Mouse (Mus musculus) liver, postnatal 0 days (tissue): ENCODE measurements at regions not wholly inside any gene's neighbourhood (a gene's known extent, or its start where the extent isn't known, plus 50 kb on each side); places are given as distances from the start of the nearest gene placed in this dataset.
A peak's percentile ranks its signal among the peaks of the same experiment; 100 is the strongest.

ENCODE experiments used
- ATAC-seq: fragments of 200-750 bp; cut with Nextera tagmentation; 2 replicates; pipeline ENCODE4 v1.8.0; 2017; ENCODE audit warnings: mild to moderate bottlenecking, moderate library complexity
- DNase-seq: peaks from one replicate; pipeline ENCODE4 v3.0.0-alpha.2; 2016
- H3K27ac ChIP-seq: fragments of 300-500 bp; sonication (generic); 2 replicates; pipeline ENCODE4 v1.5.1; 2014; ENCODE audit warnings: antibody characterized with exemption, moderate library complexity, mild to moderate bottlenecking, low read depth
- H3K27me3 ChIP-seq: fragments of 300-500 bp; sonication (generic); 2 replicates; pipeline ENCODE4 v1.6.1; 2014; ENCODE audit warnings: low read length, control low read depth, mixed read lengths; ENCODE audit not compliant: insufficient read depth
- H3K36me3 ChIP-seq: fragments of 300-500 bp; sonication (generic); replicated peaks from 2 replicates; pipeline ENCODE4 v1.6.1; 2014; ENCODE audit warnings: mild to moderate bottlenecking, control low read depth, low read length, moderate library complexity, mixed read lengths; ENCODE audit not compliant: insufficient read depth
- H3K4me1 ChIP-seq: fragments of 300-500 bp; sonication (generic); 2 replicates; pipeline ENCODE4 v1.6.1; 2014; ENCODE audit warnings: antibody characterized with exemption, mild to moderate bottlenecking, control low read depth; ENCODE audit not compliant: insufficient read depth
- H3K4me2 ChIP-seq: fragments of 300-500 bp; sonication (generic); 2 replicates; pipeline ENCODE4 v1.6.1; 2014; ENCODE audit warnings: low read depth, mild to moderate bottlenecking, low read length, moderate library complexity, mixed read lengths
- H3K4me3 ChIP-seq: fragments of 300-500 bp; sonication (generic); 2 replicates; pipeline ENCODE4 v1.5.1; 2014; ENCODE audit warnings: low read depth, low read length
- H3K9ac ChIP-seq: fragments of 300-500 bp; sonication (generic); replicated peaks from 2 replicates; pipeline ENCODE4 v1.6.1; 2014; ENCODE audit warnings: mild to moderate bottlenecking, moderate library complexity
- H3K9me3 ChIP-seq: fragments of 300-500 bp; sonication (generic); 2 replicates; pipeline ENCODE4 v1.6.1; 2016; ENCODE audit warnings: mild to moderate bottlenecking, control low read depth, low read length, mixed read lengths
- CTCF ChIP-seq: sonication (generic); IDR thresholded peaks from 2 replicates; pipeline ENCODE4 v1.5.1; 2016; ENCODE audit warnings: antibody characterized with exemption, low read depth
- EP300 ChIP-seq: IDR thresholded peaks from 2 replicates; pipeline ENCODE4 v1.6.1; 2016; ENCODE audit warnings: antibody characterized with exemption, low read depth, mild to moderate bottlenecking
- WGBS: fragments of 180-500 bp; shearing (Covaris S2); extraction: QIAGEN DNeasy Blood & Tissue Kit; methylation state at CpG from one replicate; pipeline ENCODE4 v1.1.7; 2014; ENCODE audit not compliant: insufficient replicate concordance; 5-methylcytosine and 5-hydroxymethylcytosine counted together

DNA sequence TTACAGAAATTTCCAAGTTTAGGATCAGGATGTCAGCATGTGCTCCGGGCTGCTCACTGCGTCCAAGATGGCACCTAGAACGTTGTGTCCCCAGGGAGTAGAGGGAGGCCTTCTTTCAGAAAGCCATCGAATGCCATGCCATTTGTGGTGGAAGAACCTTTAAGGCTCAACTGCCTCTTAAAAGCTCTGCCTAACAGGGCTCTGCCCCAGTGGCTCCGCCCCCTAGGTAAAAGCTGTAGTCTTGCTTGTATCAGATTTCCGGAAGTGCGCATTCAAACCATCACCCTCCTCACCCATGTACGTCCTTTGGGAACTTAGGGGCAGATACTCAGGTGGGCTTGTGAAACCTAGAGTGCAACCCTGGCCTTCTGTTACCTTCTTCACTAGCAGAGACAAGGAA, 54.0 kb upstream of the Psmd7 start:
- 78% methylated on average over 8 of the region's 8 CpGs for WGBS
- Histone ChIP-seq H3K4me2 (no peak overlapping the region), H3K4me1 (no peaks in the 10 kb centered on the region), H3K4me3 (no peak overlapping the region), H3K9ac (no peak overlapping the region), H3K9me3 (no peaks in the 10 kb centered on the region), H3K36me3 (no peaks in the 10 kb centered on the region), H3K27me3 (no peaks in the 10 kb centered on the region), H3K27ac (no peak overlapping the region)
- DNase-seq, result no peak
- ATAC-seq, result no peak
- TF ChIP-seq EP300 (no peak), CTCF (no peak)

DNA sequence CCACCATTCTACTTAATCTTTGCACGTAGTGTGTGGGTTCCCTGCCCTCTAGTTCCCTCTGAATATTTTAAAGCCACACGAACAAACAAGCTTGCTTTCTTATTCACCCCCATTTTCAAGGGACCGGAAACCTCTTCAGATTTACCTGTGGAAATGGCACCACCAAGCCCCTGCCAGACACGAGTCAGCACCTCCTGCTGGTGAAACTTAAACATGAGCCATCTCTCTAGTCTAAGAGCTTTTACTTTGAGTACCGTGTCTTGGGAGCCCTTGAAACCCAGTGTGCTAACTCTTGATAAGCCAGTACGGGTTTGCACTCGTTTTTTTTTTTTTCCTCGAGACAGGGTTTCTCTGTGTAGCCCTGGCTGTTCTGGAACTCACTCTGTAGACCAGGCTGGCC, 59.7 kb upstream of the Psmd7 start:
- H3K27ac ChIP-seq, result no peak overlapping the region
- 76% methylated on average over 8 of the region's 8 CpGs for WGBS

DNA sequence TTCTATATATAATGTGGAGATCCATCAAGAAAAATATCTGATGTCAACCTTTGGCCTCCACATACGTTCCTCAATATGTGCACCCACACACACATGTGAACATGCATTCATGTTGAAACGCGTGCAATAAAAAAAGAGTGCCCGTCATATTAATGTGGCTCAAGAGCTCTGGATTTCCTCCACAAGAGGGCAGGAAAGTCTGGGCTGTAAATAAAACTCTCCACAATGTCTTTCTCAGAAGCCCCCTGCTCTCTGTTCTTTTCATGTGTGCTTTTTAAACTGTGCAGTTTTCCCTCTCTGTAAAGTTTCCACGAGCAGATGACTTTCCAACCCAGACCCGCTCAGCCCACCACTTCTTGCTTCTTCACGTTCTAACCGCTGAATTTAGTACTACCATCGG, 62.0 kb upstream of the Psmd7 start:
- H3K27ac ChIP-seq, result no peak overlapping the region
- no peaks in the 10 kb centered on the region for H3K9me3 ChIP-seq
- H3K4me2 ChIP-seq, result no peak overlapping the region
- TF ChIP-seq EP300 (no peak), CTCF (no peak)
- ATAC-seq, result no peak
- no peak overlapping the region for H3K4me3 ChIP-seq
- no peaks in the 10 kb centered on the region for H3K36me3 ChIP-seq
- H3K27me3 ChIP-seq, result no peaks in the 10 kb centered on the region
- no peak overlapping the region for H3K9ac ChIP-seq
- no peaks in the 10 kb centered on the region for H3K4me1 ChIP-seq
- DNase-seq, result no peak
- 86% methylated on average over 9 of the region's 9 CpGs for WGBS

More for the DNA sequence above, 59.7 kb upstream of the Psmd7 start:
- Histone ChIP-seq H3K4me1 (no peaks in the 10 kb centered on the region), H3K36me3 (no peaks in the 10 kb centered on the region), H3K27me3 (no peaks in the 10 kb centered on the region), H3K4me2 (no peak overlapping the region), H3K9ac (no peak overlapping the region), H3K4me3 (no peak overlapping the region), H3K9me3 (no peaks in the 10 kb centered on the region)
- TF ChIP-seq EP300, result no peak
- no peak for TF ChIP-seq CTCF
- DNase-seq, result no peak
- no peak for ATAC-seq

DNA sequence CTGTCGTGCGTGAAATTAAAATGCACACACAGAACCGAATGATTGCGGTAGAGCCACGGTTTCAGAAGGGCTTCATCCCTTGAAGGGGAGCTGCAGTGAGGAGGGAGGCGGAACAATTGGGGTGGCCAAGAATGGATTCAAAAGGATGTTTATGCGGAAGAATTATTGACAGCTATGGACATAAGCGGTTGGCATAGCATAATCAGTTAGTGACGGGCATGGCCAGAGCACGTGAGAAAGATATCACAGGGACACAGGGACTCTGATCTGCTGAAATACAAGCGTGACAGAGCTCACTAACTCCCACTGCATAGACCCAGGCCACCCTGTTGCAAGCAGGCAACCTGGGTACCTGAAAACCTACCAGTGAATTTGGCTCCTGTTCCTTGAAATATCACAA, 63.2 kb upstream of the Psmd7 start:
- TF ChIP-seq CTCF, result no peak
- TF ChIP-seq EP300, result no peak
- 84% methylated on average over 11 of the region's 11 CpGs for WGBS
- Histone ChIP-seq H3K4me3 (no peak overlapping the region), H3K4me2 (no peak overlapping the region), H3K9ac (no peak overlapping the region), H3K36me3 (no peaks in the 10 kb centered on the region), H3K9me3 (no peaks in the 10 kb centered on the region), H3K4me1 (no peaks in the 10 kb centered on the region), H3K27me3 (no peaks in the 10 kb centered on the region), H3K27ac (no peak overlapping the region)
- ATAC-seq, result no peak
- no peak for DNase-seq

DNA sequence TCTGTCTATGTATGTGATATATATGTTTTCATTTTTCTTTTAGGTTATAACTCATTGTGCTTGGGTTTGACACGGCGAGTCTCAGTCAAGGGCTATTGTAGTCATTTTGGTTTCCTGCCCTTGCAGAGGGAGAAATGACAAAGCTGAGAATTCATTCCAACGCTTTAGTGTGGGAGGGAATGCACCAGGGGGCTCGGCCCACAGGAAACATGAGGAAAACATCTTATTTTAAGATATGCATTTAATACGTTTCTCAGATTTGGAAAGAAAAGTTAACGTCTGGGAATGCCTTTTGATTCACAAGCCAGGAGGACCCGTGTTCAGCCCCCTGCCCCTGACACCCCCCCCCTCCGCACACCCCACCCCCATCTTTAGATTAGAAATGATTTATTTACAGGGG, 64.0 kb upstream of the Psmd7 start:
- no peak overlapping the region for H3K27ac ChIP-seq
- H3K9me3 ChIP-seq, result peaks cover 2% of the 10 kb centered on the region; the same call in 1 of the 2 replicates
- 57% methylated on average over 8 of the region's 8 CpGs for WGBS
- DNase-seq (no peak), ATAC-seq (no peak)
- no peak overlapping the region for H3K4me2 ChIP-seq
- H3K4me1 ChIP-seq, result no peaks in the 10 kb centered on the region
- no peak overlapping the region for H3K4me3 ChIP-seq
- H3K9ac ChIP-seq, result no peak overlapping the region
- H3K36me3 ChIP-seq, result no peaks in the 10 kb centered on the region
- no peaks in the 10 kb centered on the region for H3K27me3 ChIP-seq
- TF ChIP-seq CTCF (no peak), EP300 (no peak)

DNA sequence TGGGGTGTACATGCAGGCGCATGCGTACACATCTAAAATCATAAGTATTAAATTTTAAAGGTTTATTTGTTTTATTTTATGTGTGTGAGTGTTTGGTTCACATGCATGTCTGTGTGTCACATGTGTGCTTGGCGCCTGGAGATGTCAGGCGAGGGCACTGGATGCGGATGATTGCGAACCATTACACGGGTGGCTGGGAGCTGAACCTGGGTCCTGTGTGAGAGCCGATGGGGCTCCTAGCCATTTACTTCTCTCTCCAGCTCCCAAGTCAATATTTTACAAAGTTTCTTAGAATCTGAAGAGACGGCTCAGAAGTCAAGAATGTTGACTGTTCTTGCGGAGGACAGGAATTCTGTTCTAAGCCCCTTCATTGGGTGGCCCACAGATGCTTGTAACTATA, 65.4 kb upstream of the Psmd7 start:
- Histone ChIP-seq H3K27ac (no peak overlapping the region), H3K27me3 (no peaks in the 10 kb centered on the region), H3K9ac (no peak overlapping the region), H3K36me3 (no peaks in the 10 kb centered on the region), H3K9me3 (peaks cover 2% of the 10 kb centered on the region; the same call in 1 of the 2 replicates), H3K4me2 (no peak overlapping the region), H3K4me1 (no peaks in the 10 kb centered on the region), H3K4me3 (no peak overlapping the region)
- no peak for ATAC-seq
- TF ChIP-seq CTCF, result no peak
- no peak for TF ChIP-seq EP300
- WGBS, result 87% methylated on average over 10 of the region's 10 CpGs
- DNase-seq, result no peak

DNA sequence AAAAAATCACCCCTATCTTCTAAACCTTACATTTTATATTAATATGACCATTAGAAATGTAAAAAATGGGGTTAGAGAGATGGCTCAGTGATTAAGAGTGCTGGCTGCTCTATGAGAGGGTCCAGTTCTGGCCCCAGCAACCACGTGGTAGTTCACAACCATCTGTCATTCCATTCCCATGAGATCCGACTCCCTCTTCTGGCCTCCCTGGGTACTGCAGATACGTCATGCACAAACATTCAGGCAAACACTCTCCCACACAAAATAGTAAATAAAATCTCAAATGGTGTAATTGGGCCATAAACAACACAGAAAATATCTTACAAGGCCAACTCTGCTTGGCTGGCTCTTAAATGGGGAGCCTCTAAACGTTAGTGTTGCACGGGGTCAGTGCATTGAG, 68.4 kb upstream of the Psmd7 start:
- no peaks in the 10 kb centered on the region for H3K36me3 ChIP-seq
- DNase-seq, result no peak
- H3K27ac ChIP-seq, result no peak overlapping the region
- WGBS, result 66% methylated on average over 5 of the region's 5 CpGs
- no peaks in the 10 kb centered on the region for H3K4me1 ChIP-seq
- H3K4me3 ChIP-seq, result no peak overlapping the region
- H3K9ac ChIP-seq, result no peak overlapping the region
- H3K9me3 ChIP-seq, result peaks cover 2% of the 10 kb centered on the region; the same call in 1 of the 2 replicates
- H3K4me2 ChIP-seq, result no peak overlapping the region
- no peak for TF ChIP-seq EP300
- TF ChIP-seq CTCF, result peak; percentile 36; the same call in 1 of the 2 replicates
- no peaks in the 10 kb centered on the region for H3K27me3 ChIP-seq
- ATAC-seq, result no peak
